Mouse (Mus musculus): ENCODE results near the gene Dst. TPM values are rescaled to one million over a fixed set of nuclear protein-coding genes. Genes with fewer than 3 reads are reported as not detected.
A peak's percentile ranks its signal among the peaks of the same experiment; 100 is the strongest.

The Dst gene
- polyA plus RNA-seq, 1 experiment = 55.8 TPM

DNA sequence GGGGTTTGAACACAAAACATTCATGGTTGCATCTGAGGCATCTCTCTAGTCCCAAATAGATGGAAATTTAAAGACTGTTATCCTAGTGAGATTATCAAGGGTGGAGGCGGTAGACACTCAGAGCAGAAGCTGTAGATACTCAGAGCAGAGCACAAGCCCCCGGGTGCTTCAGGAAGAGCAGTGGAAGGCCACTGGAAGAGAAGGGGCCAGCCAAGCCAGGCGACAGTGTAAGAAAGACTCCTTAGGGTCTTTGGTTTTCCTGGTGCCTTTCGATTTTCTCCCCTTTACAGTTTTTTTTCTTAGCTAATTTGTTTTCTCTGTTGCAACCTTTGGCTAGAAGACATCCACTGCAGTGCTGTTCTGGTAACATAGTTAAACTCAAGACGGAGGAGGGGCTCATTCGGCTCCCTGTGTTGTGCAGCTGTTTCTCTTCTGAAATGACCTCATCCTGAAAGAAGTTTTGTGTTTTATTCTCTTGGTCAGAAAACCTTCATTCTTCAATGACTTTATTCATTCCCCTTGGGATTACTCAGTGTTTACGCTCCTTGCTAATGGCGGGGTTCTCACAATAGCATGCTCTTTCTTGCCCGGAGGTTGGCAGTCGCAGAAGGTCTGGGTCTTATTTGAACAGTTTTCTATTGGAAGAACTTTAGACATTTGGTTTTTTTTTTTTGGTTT is 242.5 kb downstream of the Dst start:
- Histone ChIP-seq H3K4me3 (ENCODE audit: insufficient read depth, low read depth, low read length) (no peak overlapping the region), H3K27me3 (replicated peaks; ENCODE audit: control insufficient read depth, insufficient read depth, low read length) (no peaks in the 10 kb centered on the region), H3K36me3 (ENCODE audit: control insufficient read depth, insufficient read depth, low read length) (peaks cover 1% of the 10 kb centered on the region), H3K27ac (ENCODE audit: insufficient read depth, low read depth, low read length) (no peak overlapping the region), H3K4me1 (ENCODE audit: control insufficient read depth, insufficient read depth, low read length) (no peaks in the 10 kb centered on the region)
- DNase-seq = no peak
- no peak for TF ChIP-seq CTCF (conservative IDR thresholded peaks at IDR 0.05; ENCODE audit: insufficient read depth, insufficient read length, low read depth, low read length)
- TF ChIP-seq POLR2A (IDR thresholded peaks at IDR 0.05; ENCODE audit: low read depth, low read length) = no peak
- WGBS = 58% methylated on average over 10 of the region's 10 CpGs

DNA sequence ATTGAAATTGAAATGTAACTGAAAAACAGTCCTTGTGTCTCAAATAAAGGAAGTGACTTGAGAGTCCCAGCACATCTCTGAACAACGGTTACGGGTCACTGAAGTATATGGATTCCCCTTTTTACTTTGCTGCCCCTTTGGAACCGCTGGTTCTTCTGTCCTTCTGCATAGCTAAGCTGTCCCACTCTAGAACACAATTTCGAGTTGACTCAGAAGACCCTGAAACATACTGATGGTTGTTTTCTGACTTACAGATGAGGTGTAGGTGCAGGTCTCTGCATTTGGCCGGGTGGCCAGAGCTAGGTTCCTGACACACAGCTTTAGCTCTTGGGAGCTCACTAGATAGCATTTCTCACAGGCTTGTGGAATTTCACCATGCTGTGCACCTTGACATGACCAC is 244.7 kb downstream of the Dst start:
- Histone ChIP-seq H3K4me3 (ENCODE audit: insufficient read depth, low read depth, low read length) (no peak overlapping the region), H3K27ac (ENCODE audit: insufficient read depth, low read depth, low read length) (no peak overlapping the region), H3K4me1 (ENCODE audit: control insufficient read depth, insufficient read depth, low read length) (no peaks in the 10 kb centered on the region), H3K36me3 (ENCODE audit: control insufficient read depth, insufficient read depth, low read length) (peaks cover 1% of the 10 kb centered on the region), H3K27me3 (replicated peaks; ENCODE audit: control insufficient read depth, insufficient read depth, low read length) (no peaks in the 10 kb centered on the region)
- TF ChIP-seq CTCF (conservative IDR thresholded peaks at IDR 0.05; ENCODE audit: insufficient read depth, insufficient read length, low read depth, low read length) (no peak), POLR2A (IDR thresholded peaks at IDR 0.05; ENCODE audit: low read depth, low read length) (no peak)
- no peak for DNase-seq
- WGBS = 87% methylated on average over 5 of the region's 5 CpGs

DNA sequence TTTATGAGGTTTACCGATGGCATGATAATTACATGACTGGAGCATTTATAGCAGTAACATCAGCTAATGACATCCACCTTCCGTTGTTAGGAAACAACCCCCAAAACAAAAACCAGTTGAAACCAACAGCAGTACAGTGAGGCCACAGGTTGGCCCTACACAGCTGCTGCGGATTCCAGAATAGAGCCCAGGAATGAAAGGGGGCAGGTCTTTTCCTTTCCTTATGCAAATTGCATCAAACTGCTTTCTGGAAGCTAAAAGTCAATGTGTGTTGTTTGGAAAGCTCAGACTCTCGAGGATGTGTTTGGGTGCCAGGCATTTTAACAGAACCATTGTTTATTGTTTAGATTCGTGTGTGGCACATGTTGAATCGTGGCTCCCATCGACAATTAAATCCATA is 248.0 kb downstream of the Dst start:
- Histone ChIP-seq H3K27ac (ENCODE audit: insufficient read depth, low read depth, low read length) (no peak overlapping the region), H3K27me3 (replicated peaks; ENCODE audit: control insufficient read depth, insufficient read depth, low read length) (no peaks in the 10 kb centered on the region), H3K36me3 (ENCODE audit: control insufficient read depth, insufficient read depth, low read length) (peaks cover 1% of the 10 kb centered on the region), H3K4me1 (ENCODE audit: control insufficient read depth, insufficient read depth, low read length) (no peaks in the 10 kb centered on the region), H3K4me3 (ENCODE audit: insufficient read depth, low read depth, low read length) (no peak overlapping the region)
- DNase-seq = no peak
- TF ChIP-seq POLR2A (IDR thresholded peaks at IDR 0.05; ENCODE audit: low read depth, low read length) = no peak
- TF ChIP-seq CTCF (conservative IDR thresholded peaks at IDR 0.05; ENCODE audit: insufficient read depth, insufficient read length, low read depth, low read length) = no peak
- WGBS = 68% methylated on average over 7 of the region's 7 CpGs

DNA sequence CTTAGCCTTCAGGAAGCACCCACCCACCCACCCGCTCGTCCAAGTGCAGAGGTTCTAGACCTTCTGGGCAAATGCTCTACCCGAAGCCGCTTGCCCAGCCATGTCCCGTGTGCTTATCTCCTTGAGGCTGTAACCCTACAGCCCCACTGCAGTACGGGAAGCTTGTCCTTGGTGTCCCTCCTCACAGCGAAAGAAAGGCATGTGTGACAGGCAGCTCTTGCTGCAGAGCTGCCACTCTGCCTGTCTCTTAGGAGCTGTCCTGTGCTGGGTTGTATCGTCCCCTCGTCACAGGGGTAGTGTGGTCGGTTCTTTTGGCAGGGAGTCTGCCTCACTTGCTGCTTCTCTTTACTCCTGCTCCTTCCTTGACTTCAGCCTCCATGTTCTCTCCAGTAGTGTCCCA is 249.7 kb downstream of the Dst start:
- TF ChIP-seq POLR2A (IDR thresholded peaks at IDR 0.05; ENCODE audit: low read depth, low read length) (no peak), CTCF (conservative IDR thresholded peaks at IDR 0.05; ENCODE audit: insufficient read depth, insufficient read length, low read depth, low read length) (no peak)
- Histone ChIP-seq H3K4me3 (ENCODE audit: insufficient read depth, low read depth, low read length) (no peak overlapping the region), H3K36me3 (ENCODE audit: control insufficient read depth, insufficient read depth, low read length) (peaks cover 2% of the 10 kb centered on the region), H3K27me3 (replicated peaks; ENCODE audit: control insufficient read depth, insufficient read depth, low read length) (no peaks in the 10 kb centered on the region), H3K27ac (ENCODE audit: insufficient read depth, low read depth, low read length) (no peak overlapping the region), H3K4me1 (ENCODE audit: control insufficient read depth, insufficient read depth, low read length) (no peaks in the 10 kb centered on the region)
- 86% methylated on average over 10 of the region's 10 CpGs for WGBS
- DNase-seq = no peak

DNA sequence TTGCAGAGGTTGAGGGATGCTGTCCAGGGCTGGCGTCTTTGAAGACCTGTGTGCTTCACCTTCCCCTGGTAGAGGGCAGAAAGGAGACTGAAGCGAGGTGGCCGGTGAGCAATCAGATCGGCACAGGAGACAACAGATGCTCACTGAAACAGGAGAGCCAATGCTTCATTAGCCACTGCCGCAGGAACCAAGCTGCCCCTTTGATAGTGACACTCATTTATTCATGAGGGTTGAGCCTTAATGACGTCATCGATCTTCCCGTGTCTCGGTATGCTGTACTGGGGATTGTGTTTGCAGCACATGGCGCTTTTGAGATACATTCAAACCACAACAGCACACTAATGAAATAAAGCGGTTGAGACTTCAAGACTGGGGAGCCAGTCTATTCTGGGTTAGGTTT is 250.8 kb downstream of the Dst start:
- Histone ChIP-seq H3K4me3 (ENCODE audit: insufficient read depth, low read depth, low read length) (no peak overlapping the region), H3K4me1 (ENCODE audit: control insufficient read depth, insufficient read depth, low read length) (no peaks in the 10 kb centered on the region), H3K27ac (ENCODE audit: insufficient read depth, low read depth, low read length) (no peak overlapping the region), H3K27me3 (replicated peaks; ENCODE audit: control insufficient read depth, insufficient read depth, low read length) (no peaks in the 10 kb centered on the region), H3K36me3 (ENCODE audit: control insufficient read depth, insufficient read depth, low read length) (peaks cover 2% of the 10 kb centered on the region)
- no peak for DNase-seq
- 58% methylated on average over 11 of the region's 11 CpGs for WGBS
- TF ChIP-seq POLR2A (IDR thresholded peaks at IDR 0.05; ENCODE audit: low read depth, low read length) (no peak), CTCF (conservative IDR thresholded peaks at IDR 0.05; ENCODE audit: insufficient read depth, insufficient read length, low read depth, low read length) (no peak)

DNA sequence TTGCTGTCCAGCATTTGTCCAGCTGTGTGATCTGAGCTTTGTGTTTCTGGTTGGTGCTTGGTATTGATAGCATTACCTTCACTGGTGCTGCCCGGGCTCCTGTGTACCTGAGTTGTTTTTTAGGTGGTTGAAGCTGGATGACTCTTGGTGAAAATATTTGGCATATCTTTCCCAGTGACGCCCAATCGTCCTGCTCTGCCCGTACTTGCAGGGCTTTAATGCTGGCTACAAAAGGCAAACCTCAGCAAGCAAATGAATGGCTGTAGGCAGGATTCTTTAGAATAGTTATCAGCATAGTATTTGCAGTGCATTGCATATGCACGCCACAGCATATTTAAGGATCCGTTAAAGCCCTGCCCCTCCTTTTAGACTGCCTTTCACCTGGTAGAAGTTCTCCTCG is 251.9 kb downstream of the Dst start:
- no peak overlapping the region for H3K27ac ChIP-seq (ENCODE audit: insufficient read depth, low read depth, low read length)
- TF ChIP-seq POLR2A (IDR thresholded peaks at IDR 0.05; ENCODE audit: low read depth, low read length) (no peak), CTCF (conservative IDR thresholded peaks at IDR 0.05; ENCODE audit: insufficient read depth, insufficient read length, low read depth, low read length) (no peak)
- whole genome bisulfite sequencing = 78% methylated on average over 7 of the region's 7 CpGs
- no peaks in the 10 kb centered on the region for H3K27me3 ChIP-seq (replicated peaks; ENCODE audit: control insufficient read depth, insufficient read depth, low read length)
- peaks cover 5% of the 10 kb centered on the region for H3K36me3 ChIP-seq (ENCODE audit: control insufficient read depth, insufficient read depth, low read length)
- H3K4me1 ChIP-seq (ENCODE audit: control insufficient read depth, insufficient read depth, low read length) = no peaks in the 10 kb centered on the region
- no peak for DNase-seq
- H3K4me3 ChIP-seq (ENCODE audit: insufficient read depth, low read depth, low read length) = no peak overlapping the region

DNA sequence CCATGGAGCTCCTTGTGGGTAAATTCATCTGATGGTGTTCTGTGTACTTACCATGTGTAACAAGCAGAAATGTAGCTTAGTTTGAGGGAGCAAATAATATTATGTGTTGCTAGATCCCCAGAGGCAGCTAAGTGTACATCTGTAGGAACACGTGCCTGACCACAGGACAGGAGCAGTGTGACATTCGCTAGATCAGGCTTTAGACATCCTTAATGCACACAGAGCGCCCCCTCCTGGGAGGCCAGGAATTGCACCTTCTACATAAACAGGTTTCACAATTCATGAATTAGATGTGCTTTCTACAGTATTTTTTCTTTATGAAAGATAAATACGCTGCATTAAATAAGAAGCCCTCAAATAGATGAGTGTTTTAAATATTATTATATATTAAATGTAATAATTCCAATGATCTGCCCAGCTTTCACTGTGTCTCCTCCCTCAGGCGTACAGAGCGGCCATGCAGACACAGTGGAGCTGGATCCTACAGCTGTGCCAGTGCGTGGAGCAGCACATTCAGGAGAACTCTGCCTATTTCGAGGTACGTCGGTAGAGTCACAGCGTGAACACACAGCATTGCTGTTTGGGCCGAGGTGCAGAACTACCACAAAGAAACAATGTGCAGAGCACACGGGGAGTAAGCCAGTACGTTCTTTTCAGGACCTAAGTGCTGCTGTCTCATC is 256.7 kb downstream of the Dst start:
- WGBS = 66% methylated on average over 14 of the region's 14 CpGs
- Histone ChIP-seq H3K36me3 (ENCODE audit: control insufficient read depth, insufficient read depth, low read length) (peaks cover 12% of the 10 kb centered on the region), H3K27ac (ENCODE audit: insufficient read depth, low read depth, low read length) (no peak overlapping the region), H3K27me3 (replicated peaks; ENCODE audit: control insufficient read depth, insufficient read depth, low read length) (no peaks in the 10 kb centered on the region), H3K4me3 (ENCODE audit: insufficient read depth, low read depth, low read length) (no peak overlapping the region), H3K4me1 (ENCODE audit: control insufficient read depth, insufficient read depth, low read length) (no peaks in the 10 kb centered on the region)
- peak; percentile 97 for TF ChIP-seq CTCF (conservative IDR thresholded peaks at IDR 0.05; ENCODE audit: insufficient read depth, insufficient read length, low read depth, low read length)
- TF ChIP-seq POLR2A (IDR thresholded peaks at IDR 0.05; ENCODE audit: low read depth, low read length) = no peak
- DNase-seq = peak; percentile 87

All from kidney, adult 2 months (tissue).